Mouse (Mus musculus): ENCODE measurements around the gene Rpap3.

DNA sequence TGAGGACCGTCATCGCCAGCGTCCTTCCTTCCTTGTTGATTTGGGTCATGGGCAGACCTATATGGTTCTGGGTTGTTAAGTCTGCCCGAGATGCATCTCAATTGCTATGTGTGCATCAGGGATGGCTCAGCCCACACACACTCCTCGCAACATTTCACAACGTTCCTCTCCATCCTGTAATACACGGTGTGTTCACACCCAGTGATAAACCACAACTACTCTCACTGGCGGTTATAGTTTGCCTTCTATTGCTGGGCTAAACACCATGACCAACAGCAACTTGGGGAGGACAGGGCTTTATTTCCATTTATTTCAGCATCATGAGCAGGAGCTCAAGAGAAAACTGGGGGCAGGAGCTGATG lies 46.9 kb downstream of the Rpap3 start:
- TF ChIP-seq CTCF (IDR thresholded peaks at IDR 0.05; ENCODE audit: insufficient read depth, low read depth, low read length) (no peak), POLR2A (IDR thresholded peaks at IDR 0.05; ENCODE audit: insufficient read depth, low read depth, low read length) (no peak)

All from olfactory bulb, adult 2 months (tissue).